Mouse (Mus musculus): Measurements from ENCODE around the gene Adap2.
"Not testable (repeated sequence)": the region's sequence is repeated elsewhere in the genome, so short reads cannot be mapped to it uniquely, and the experiment has no call there.

The Adap2 gene

GRCm38 (mm10) chr11:80159018-80159417, 5.1 kb downstream of the Adap2 start:
- no peak for DNase-seq (ENCODE audit: low spot score)

- no peak for DNase-seq (ENCODE audit: low spot score)
These were observed 7.1 kb downstream of the Adap2 start for GRCm38 (mm10) chr11:80161041-80161440.

GRCm38 (mm10) chr11:80163362-80164116, 9.6 kb downstream of the Adap2 start:
- no peak for DNase-seq (ENCODE audit: low spot score)

- no peak for DNase-seq (ENCODE audit: low spot score)
These were observed 10.3 kb downstream of the Adap2 start for GRCm38 (mm10) chr11:80164224-80164623.

GRCm38 (mm10) chr11:80168121-80168520, 14.2 kb downstream of the Adap2 start:
- no peak for DNase-seq (ENCODE audit: low spot score)

- no peak for DNase-seq (ENCODE audit: low spot score)
These were observed 14.8 kb downstream of the Adap2 start for GRCm38 (mm10) chr11:80168611-80169249.

GRCm38 (mm10) chr11:80169629-80170028, 15.7 kb downstream of the Adap2 start:
- no peak for DNase-seq (ENCODE audit: low spot score)

- no peak for DNase-seq (ENCODE audit: low spot score)
These were observed 16.4 kb downstream of the Adap2 start for GRCm38 (mm10) chr11:80170351-80170750.

- DNase-seq (ENCODE audit: low spot score): no peak
These were observed 18.0 kb downstream of the Adap2 start for GRCm38 (mm10) chr11:80171884-80172283.

- DNase-seq (ENCODE audit: low spot score): no peak
These were observed 20.2 kb downstream of the Adap2 start for GRCm38 (mm10) chr11:80173963-80174670.

- DNase-seq (ENCODE audit: low spot score): no peak
These were observed 23.3 kb downstream of the Adap2 start for GRCm38 (mm10) chr11:80176911-80177895.

- no peak for DNase-seq (ENCODE audit: low spot score)
These were observed 24.4 kb downstream of the Adap2 start for GRCm38 (mm10) chr11:80178316-80178715.

- DNase-seq (ENCODE audit: low spot score): no peak
These were observed 27.3 kb downstream of the Adap2 start for GRCm38 (mm10) chr11:80181021-80181749.

- not testable (repeated sequence) for DNase-seq (ENCODE audit: low spot score)
These were observed 29.3 kb downstream of the Adap2 start for GRCm38 (mm10) chr11:80183054-80183704.

GRCm38 (mm10) chr11:80183705-80184255, 29.9 kb downstream of the Adap2 start, which contains the start of gene Rnf135:
TSS of gene Rnf135 (plus strand) at chr11:80183851.
- DNase-seq (ENCODE audit: low spot score): peak; percentile 81

- no peak for DNase-seq (ENCODE audit: low spot score)
These were observed 30.7 kb downstream of the Adap2 start for GRCm38 (mm10) chr11:80184531-80185071.

GRCm38 (mm10) chr11:80185441-80185976, 31.6 kb downstream of the Adap2 start:
- DNase-seq (ENCODE audit: low spot score): not testable (repeated sequence)

GRCm38 (mm10) chr11:80190280-80190679, 36.4 kb downstream of the Adap2 start:
- DNase-seq (ENCODE audit: low spot score): no peak

GRCm38 (mm10) chr11:80193827-80194226, 39.9 kb downstream of the Adap2 start:
- DNase-seq (ENCODE audit: low spot score): no peak
